Mouse (Mus musculus) kidney, postnatal 0 days (tissue): ENCODE measurements around the gene Atrip. TPM values are rescaled to one million over a fixed set of nuclear protein-coding genes. Genes with fewer than 3 reads are reported as not detected.
A peak's percentile ranks its signal among the peaks of the same experiment; 100 is the strongest.

Source experiments
- ATAC-seq: fragments of 200-750 bp; cut with Nextera tagmentation; replicated peaks from 2 replicates; pipeline ENCODE4 v1.8.0; 2017; ENCODE audit warnings: low read depth, moderate number of reproducible peaks, moderate TSS enrichment, moderate library complexity; ENCODE audit not compliant: low FRiP score
- DNase-seq: peaks from one replicate; pipeline ENCODE4 v3.0.0-alpha.2; 2016; ENCODE audit warnings: low spot score
- H3K27ac ChIP-seq: fragments of 300-500 bp; sonication (generic); 2 replicates; pipeline ENCODE4 v1.5.1; 2014; ENCODE audit warnings: mild to moderate bottlenecking
- H3K27me3 ChIP-seq: fragments of 300-500 bp; sonication (generic); 2 replicates; pipeline ENCODE4 v1.6.1; 2014; ENCODE audit warnings: low read length, mixed read lengths; ENCODE audit not compliant: insufficient read depth
- H3K36me3 ChIP-seq: fragments of 300-500 bp; sonication (generic); 2 replicates; pipeline ENCODE4 v1.6.1; 2014; ENCODE audit warnings: low read length, mixed read lengths; ENCODE audit not compliant: insufficient read depth
- H3K4me1 ChIP-seq: fragments of 300-500 bp; sonication (generic); replicated peaks from 2 replicates; pipeline ENCODE4 v1.6.1; 2014; ENCODE audit warnings: antibody characterized with exemption, low read length, mixed read lengths; ENCODE audit not compliant: insufficient read depth
- H3K4me2 ChIP-seq: fragments of 300-500 bp; sonication (generic); 2 replicates; pipeline ENCODE4 v1.6.1; 2014; ENCODE audit warnings: mild to moderate bottlenecking, low read length, moderate library complexity, mixed read lengths
- H3K4me3 ChIP-seq: fragments of 300-500 bp; sonication (generic); replicated peaks from 2 replicates; pipeline ENCODE4 v1.5.1; 2014; ENCODE audit warnings: low read depth, low read length
- H3K9ac ChIP-seq: fragments of 300-500 bp; sonication (generic); 2 replicates; pipeline ENCODE4 v1.6.1; 2014; ENCODE audit warnings: low read depth, low read length
- H3K9me3 ChIP-seq: fragments of 300-500 bp; sonication (generic); replicated peaks from 2 replicates; pipeline ENCODE4 v1.6.1; 2016; ENCODE audit warnings: low read length, inconsistent platforms, mixed read lengths
- CTCF ChIP-seq: IDR thresholded peaks from 2 replicates; pipeline ENCODE4 v1.5.1; 2016; ENCODE audit warnings: antibody characterized with exemption, low read depth, mild to moderate bottlenecking, moderate library complexity
- WGBS: fragments of 180-500 bp; shearing (Covaris S2); extraction: QIAGEN DNeasy Blood & Tissue Kit; methylation state at CpG from one replicate; pipeline ENCODE4 v1.1.7; 2014; 5-methylcytosine and 5-hydroxymethylcytosine counted together
- polyA plus RNA-seq: library from polyadenylated mRNA; unstranded; fragments of >200 nt; fragmentation: Nextera tagmentation; extraction: Ambion mirVana; gene quantifications from 2 replicates; pipeline ENCODE4 v1.2.1, GENCODE M21; 2015

Atrip gene
- polyA plus RNA-seq, 1 experiment from 2014 or later = 18.8 TPM

DNA sequence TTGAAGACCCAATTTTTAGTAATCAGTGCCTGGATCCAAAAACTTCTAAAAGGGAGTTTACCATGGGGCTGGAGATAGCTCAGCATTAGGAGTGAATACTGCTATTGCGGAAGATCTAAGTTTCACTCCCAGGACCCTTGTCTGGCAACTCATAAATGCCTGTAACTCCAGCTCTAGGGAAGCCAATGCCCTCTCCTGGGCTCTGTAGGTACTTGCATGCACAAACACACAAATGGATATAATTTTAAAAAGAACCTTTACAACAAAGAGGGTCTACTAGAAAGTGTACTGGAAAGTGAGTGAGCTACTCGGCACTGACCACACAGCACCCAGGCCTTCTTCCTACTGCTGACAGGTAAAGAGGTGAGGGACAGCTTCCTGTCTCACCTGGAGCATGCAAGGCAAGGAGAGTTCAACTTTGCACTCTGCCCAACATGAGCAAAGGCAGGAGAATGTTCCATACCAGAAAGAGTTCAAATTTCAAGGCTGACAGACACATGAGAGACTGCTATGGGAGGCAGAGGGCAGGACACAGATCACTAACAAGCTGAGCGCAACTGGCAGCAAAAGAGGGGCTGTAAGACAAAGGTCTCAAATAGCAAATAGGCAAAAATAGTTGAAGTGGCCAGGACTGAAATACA, 5.7 kb downstream of the Atrip start:
- Histone ChIP-seq H3K36me3 (peaks cover 48% of the 10 kb centered on the region), H3K4me1 (peaks cover 7% of the 10 kb centered on the region), H3K9ac (no peak overlapping the region), H3K4me3 (no peak overlapping the region), H3K9me3 (no peaks in the 10 kb centered on the region), H3K27me3 (no peaks in the 10 kb centered on the region), H3K27ac (no peak overlapping the region), H3K4me2 (no peak overlapping the region)
- TF ChIP-seq CTCF = peak; percentile 47
- DNase-seq (peak; percentile 40), ATAC-seq (no peak)
- 83% methylated on average over 3 of the region's 3 CpGs for WGBS

DNA sequence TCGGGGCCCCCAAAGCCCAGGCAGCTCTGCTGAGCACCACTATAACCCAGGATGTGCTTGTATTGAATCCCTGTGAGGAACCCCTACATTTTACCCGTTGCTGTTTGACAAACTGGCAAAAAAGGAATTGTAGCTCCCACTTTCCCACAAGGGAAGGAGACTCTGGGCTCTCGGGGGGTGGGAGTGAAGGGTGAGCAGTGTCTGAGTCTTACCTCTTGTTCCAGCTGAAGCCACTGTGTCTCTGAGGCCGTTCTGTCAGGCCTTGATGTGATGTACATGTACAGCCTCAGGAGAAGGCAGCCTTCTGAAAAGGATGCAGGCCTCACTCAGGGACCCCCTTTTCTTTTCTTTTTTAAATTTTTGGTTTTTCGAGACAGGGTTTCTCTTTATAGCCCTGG, 13.0 kb downstream of the Atrip start:
- Histone ChIP-seq H3K4me1 (peaks cover 10% of the 10 kb centered on the region; the same call in 1 of the 2 replicates), H3K27me3 (no peaks in the 10 kb centered on the region), H3K4me2 (no peak overlapping the region), H3K4me3 (no peak overlapping the region), H3K9me3 (no peaks in the 10 kb centered on the region), H3K9ac (no peak overlapping the region), H3K27ac (no peak overlapping the region), H3K36me3 (peaks cover 48% of the 10 kb centered on the region)
- no peak for DNase-seq
- no peak for TF ChIP-seq CTCF
- ATAC-seq = no peak
- 89% methylated on average over 5 of the region's 5 CpGs for WGBS

DNA sequence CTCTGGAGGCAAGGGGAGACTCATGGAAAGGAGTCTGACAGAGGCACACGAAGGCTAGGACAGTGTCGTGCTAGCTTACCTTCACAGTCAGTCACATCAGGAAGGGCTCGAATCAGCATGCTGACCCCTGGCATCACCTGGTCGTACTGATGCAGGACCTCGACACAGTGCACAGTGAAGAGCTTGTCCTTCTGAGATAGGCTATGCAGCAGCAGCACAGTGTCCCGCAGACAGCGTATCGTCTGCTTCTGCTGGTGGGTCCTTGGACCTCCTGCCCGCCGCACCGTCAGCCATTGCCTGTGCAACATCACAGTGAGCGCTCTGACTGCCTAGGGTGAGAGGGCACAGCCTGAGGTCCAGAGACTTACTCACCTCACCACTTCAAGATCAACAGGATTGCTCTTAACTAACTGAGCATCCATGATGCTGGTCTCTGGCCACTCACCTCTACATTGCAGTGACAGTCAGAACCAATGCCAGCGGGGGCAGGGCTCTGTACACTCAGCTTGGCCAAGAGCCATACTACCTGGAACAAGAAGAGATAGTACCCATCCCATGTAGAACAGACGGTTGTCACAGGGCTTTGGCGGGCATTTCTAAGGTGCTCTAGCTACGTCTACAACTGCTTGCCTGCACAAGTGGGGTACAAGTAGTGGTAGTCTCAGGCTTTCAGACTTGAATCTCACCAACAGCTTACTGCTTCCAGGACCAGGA, 13.6 kb downstream of the Atrip start:
- WGBS = 91% methylated on average over 16 of the region's 16 CpGs
- no peak overlapping the region for H3K9ac ChIP-seq
- H3K4me2 ChIP-seq = no peak overlapping the region
- TF ChIP-seq CTCF = no peak
- no peak overlapping the region for H3K27ac ChIP-seq
- H3K36me3 ChIP-seq = peaks cover 43% of the 10 kb centered on the region
- ATAC-seq (peak; percentile 6; the same call in 1 of the 2 replicates), DNase-seq (no peak)
- H3K9me3 ChIP-seq = no peaks in the 10 kb centered on the region
- peaks cover 11% of the 10 kb centered on the region; the same call in 1 of the 2 replicates for H3K4me1 ChIP-seq
- no peaks in the 10 kb centered on the region for H3K27me3 ChIP-seq
- H3K4me3 ChIP-seq = no peak overlapping the region

DNA sequence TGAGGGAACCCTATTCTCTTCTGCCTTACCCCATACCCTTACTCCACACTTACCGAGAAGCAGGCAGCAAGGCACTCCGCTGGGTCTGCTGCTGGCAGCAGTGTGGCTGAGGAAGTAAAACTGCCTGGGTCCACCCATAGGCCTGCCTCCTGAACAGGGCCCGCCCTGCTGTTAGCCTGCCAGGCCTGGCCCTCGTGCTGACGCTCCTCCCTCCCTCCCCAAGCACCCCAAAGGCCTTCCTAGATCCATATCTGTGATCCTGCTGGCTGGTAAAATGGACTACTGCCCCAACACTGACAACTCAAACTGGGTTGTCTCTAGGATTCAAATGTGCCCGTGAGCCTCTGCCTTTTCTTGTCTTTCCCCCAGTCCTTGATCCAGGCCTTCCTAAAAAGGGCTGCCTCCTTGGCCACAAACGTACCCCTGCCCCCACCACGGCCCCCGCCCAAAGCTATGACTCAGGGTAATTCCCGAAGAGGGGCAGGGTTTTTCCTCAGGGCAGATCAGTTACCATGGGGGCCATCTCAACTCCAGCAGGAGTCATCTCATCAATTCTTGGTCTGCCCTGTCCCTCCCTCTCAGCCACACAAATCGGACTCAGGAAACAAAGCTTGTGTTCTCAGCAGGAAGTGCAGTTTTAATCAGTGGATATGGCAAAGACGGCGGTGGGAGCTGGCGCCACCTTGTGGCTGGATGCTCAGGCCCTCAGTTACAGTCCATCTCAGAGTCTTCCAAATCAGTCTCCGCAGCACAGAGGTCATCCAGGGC, 14.6 kb downstream of the Atrip start, which contains the start of gene Trex1:
Trex1 (minus strand) TSS at position 599 of the 768 bp plus-strand sequence.
- H3K4me2 ChIP-seq = peak within 1 kb of the TSS; percentile 63
- peak within 1 kb of the TSS; percentile 90 for H3K27ac ChIP-seq
- 8% methylated on average over 15 of the region's 15 CpGs for WGBS
- H3K9ac ChIP-seq = peak within 1 kb of the TSS; percentile 56
- peak; percentile 96 for DNase-seq
- H3K4me1 ChIP-seq = peaks cover 17% of the 10 kb centered on the region; the same call in 1 of the 2 replicates
- peak; percentile 85 for ATAC-seq
- peak within 1 kb of the TSS; percentile 37 for H3K4me3 ChIP-seq
- TF ChIP-seq CTCF = peak; percentile 99
- no peaks in the 10 kb centered on the region for H3K27me3 ChIP-seq
- no peaks in the 10 kb centered on the region for H3K9me3 ChIP-seq
- H3K36me3 ChIP-seq = peaks cover 33% of the 10 kb centered on the region

DNA sequence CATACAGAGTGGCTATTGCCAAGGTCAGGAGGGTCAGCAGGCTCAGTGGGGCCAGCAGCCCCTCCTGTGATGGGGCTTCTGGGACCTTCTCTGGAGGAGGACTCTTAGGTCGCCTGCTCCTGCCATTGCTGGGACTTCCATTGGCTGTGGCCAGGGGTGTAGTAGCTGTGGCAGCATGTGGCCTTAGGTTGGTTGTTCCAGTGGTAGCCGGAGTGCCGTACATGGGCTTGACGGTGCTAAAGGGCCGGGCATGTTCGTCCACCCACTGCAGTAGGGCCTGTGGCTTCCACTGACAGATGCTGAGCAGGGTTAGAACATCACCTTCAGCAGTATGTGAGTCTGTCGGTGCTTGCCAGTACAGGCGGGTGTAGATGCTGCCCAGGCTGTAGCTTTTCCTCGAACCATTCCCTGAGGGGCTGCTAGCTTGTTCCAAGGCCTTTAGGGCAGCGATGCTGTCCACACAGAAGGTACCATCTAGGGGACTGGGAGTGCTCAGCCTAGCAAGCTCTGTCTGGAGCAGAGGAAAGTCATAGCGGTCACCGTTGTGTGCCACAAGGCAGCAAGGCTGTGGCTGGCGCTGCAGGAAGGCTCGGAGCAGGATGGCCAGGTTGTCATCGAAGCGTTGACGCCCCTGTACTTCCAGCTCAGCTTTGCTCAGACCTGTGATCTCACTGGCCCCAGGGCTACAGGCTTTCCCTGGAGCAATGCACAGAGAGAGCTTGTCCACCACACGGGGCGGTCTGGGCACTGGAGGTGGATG, 15.7 kb downstream of the Atrip start:
- Histone ChIP-seq H3K4me3 (peak overlapping the region; percentile 37), H3K9ac (peak overlapping the region; percentile 56), H3K4me2 (peak overlapping the region; percentile 63), H3K9me3 (no peaks in the 10 kb centered on the region), H3K4me1 (peaks cover 20% of the 10 kb centered on the region; the same call in 1 of the 2 replicates), H3K36me3 (peaks cover 25% of the 10 kb centered on the region; the same call in 1 of the 2 replicates), H3K27ac (peak overlapping the region; percentile 90), H3K27me3 (no peaks in the 10 kb centered on the region)
- ATAC-seq = no peak
- TF ChIP-seq CTCF = no peak
- 93% methylated on average over 19 of the region's 19 CpGs for WGBS
- DNase-seq = no peak
